Mouse (Mus musculus) neural tube, embryonic 14.5 days (tissue): ENCODE results near the gene Slc2a2. TPM values are rescaled to one million over a fixed set of nuclear protein-coding genes. Genes with fewer than 3 reads are reported as not detected.

Experiments
- ATAC-seq: fragments of 200-750 bp; cut with Nextera tagmentation; 2 replicates; pipeline ENCODE4 v1.8.0; 2017; ENCODE audit warnings: low read depth, mild to moderate bottlenecking, moderate TSS enrichment, moderate library complexity
- H3K27ac ChIP-seq: fragments of 300-500 bp; sonication (generic); 2 replicates; pipeline ENCODE4 v1.5.1; 2014; ENCODE audit warnings: low read depth, mild to moderate bottlenecking, control low read depth, low read length, moderate library complexity, mixed read lengths
- H3K27me3 ChIP-seq: fragments of 300-500 bp; sonication (generic); 2 replicates; pipeline ENCODE4 v1.6.1; 2014; ENCODE audit warnings: low read length; ENCODE audit not compliant: control insufficient read depth, insufficient read depth
- H3K36me3 ChIP-seq: fragments of 300-500 bp; sonication (generic); 2 replicates; pipeline ENCODE4 v1.6.1; 2014; ENCODE audit warnings: low read length, mixed read lengths; ENCODE audit not compliant: control insufficient read depth, insufficient read depth
- H3K4me1 ChIP-seq: fragments of 300-500 bp; sonication (generic); 2 replicates; pipeline ENCODE4 v1.6.1; 2014; ENCODE audit warnings: low read length; ENCODE audit not compliant: control insufficient read depth, insufficient read depth
- H3K4me2 ChIP-seq: fragments of 300-500 bp; sonication (generic); 2 replicates; pipeline ENCODE4 v1.6.1; 2014; ENCODE audit warnings: mild to moderate bottlenecking, low read depth, low read length, control low read depth
- H3K4me3 ChIP-seq: fragments of 300-500 bp; sonication (generic); 2 replicates; pipeline ENCODE4 v1.5.1; 2014; ENCODE audit warnings: low read depth, low read length, control low read depth, mixed read lengths
- H3K9ac ChIP-seq: fragments of 300-500 bp; sonication (generic); replicated peaks from 2 replicates; pipeline ENCODE4 v1.6.1; 2014; ENCODE audit warnings: low read depth, mild to moderate bottlenecking, control low read depth, low read length, mixed read lengths
- H3K9me3 ChIP-seq: fragments of 300-500 bp; sonication (generic); 2 replicates; pipeline ENCODE4 v1.6.1; 2016; ENCODE audit warnings: low read length; ENCODE audit not compliant: control insufficient read depth
- WGBS: fragments of 180-500 bp; shearing (Covaris S2); extraction: QIAGEN DNeasy Blood & Tissue Kit; methylation state at CpG from one replicate; pipeline ENCODE4 v1.1.7; 2014; 5-methylcytosine and 5-hydroxymethylcytosine counted together
- polyA plus RNA-seq: library from polyadenylated mRNA; unstranded; fragments of >200 nt; fragmentation: Nextera tagmentation; extraction: Ambion mirVana; gene quantifications from 2 replicates; pipeline ENCODE4 v1.2.1, GENCODE M21; 2014

Gene Slc2a2
- polyA plus RNA-seq, 1 experiment from 2014 or later: 0.09 TPM

- Histone ChIP-seq H3K9me3 (no peaks in the 10 kb centered on the region), H3K4me1 (no peaks in the 10 kb centered on the region), H3K4me2 (no peak overlapping the region), H3K9ac (no peak overlapping the region), H3K27ac (no peak overlapping the region), H3K27me3 (no peaks in the 10 kb centered on the region), H3K36me3 (no peaks in the 10 kb centered on the region), H3K4me3 (no peak overlapping the region)
- ATAC-seq: no peak
- 90% methylated on average over 1 of the region's 1 CpGs for WGBS
These were observed 78.3 kb downstream of the Slc2a2 start for GRCm38 (mm10) chr3:28775958-28776357.

DNA sequence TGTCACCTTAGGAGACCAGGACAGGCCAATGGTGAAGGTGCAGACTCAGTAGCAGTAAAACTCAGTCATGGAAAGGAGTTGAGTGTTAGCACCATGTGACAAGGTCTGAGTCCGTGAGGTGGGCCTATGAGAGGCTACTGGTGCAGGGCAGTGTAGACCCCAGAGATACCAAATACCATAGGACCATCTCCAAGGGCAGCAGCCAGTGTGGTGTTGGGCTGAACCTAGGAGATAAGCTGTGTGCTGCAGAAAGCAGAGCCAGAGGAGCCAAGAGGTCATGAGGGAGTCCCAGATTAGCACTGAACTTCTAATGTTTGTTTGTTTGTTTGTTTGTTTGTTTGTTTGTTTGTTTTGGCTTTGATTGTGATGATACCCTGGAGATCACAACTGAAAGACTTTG lies 78.8 kb downstream of the Slc2a2 start:
- Histone ChIP-seq H3K4me1 (no peaks in the 10 kb centered on the region), H3K4me3 (no peak overlapping the region), H3K36me3 (no peaks in the 10 kb centered on the region), H3K27ac (no peak overlapping the region), H3K9ac (no peak overlapping the region), H3K27me3 (no peaks in the 10 kb centered on the region), H3K9me3 (no peaks in the 10 kb centered on the region), H3K4me2 (no peak overlapping the region)
- 78% methylated on average over 1 of the region's 1 CpGs for WGBS
- ATAC-seq: no peak

GRCm38 (mm10) chr3:28780511-28780910 lies 82.8 kb downstream of the Slc2a2 start:
- Histone ChIP-seq H3K4me1 (no peaks in the 10 kb centered on the region), H3K27me3 (no peaks in the 10 kb centered on the region), H3K4me2 (peak overlapping the region; percentile 97), H3K27ac (no peak overlapping the region), H3K4me3 (peak overlapping the region; percentile 77), H3K9me3 (no peaks in the 10 kb centered on the region), H3K9ac (no peak overlapping the region), H3K36me3 (no peaks in the 10 kb centered on the region)
- WGBS: 79% methylated on average over 9 of the region's 9 CpGs
- ATAC-seq: peak; percentile 32; the same call in 1 of the 2 replicates

Other genes starting within 250 kb of the Slc2a2 start
- gene Eif5a2, start 83.4 kb downstream of the Slc2a2 start, polyA plus RNA-seq: 13.6 and 18.0 TPM in 2 replicates
- 256 and 280 TPM in 2 replicates for gene Rpl22l1, start 107.5 kb downstream of the Slc2a2 start, polyA plus RNA-seq
- gene Gm1527, start 194.7 kb downstream of the Slc2a2 start, polyA plus RNA-seq: not detected in 2 replicates